Mouse (Mus musculus) thymus, adult 2 months (tissue): ENCODE data around the gene Zfp710.

Source experiments
- CTCF ChIP-seq: fragments of 200-500 bp; IDR thresholded peaks from 2 replicates; pipeline ENCODE4 v1.5.1; 2012; ENCODE audit warnings: mild to moderate bottlenecking, control low read depth, low read length, moderate library complexity, borderline replicate concordance; ENCODE audit not compliant: control insufficient read depth, poor library complexity, insufficient read depth; ENCODE audit errors: extremely low read depth
- POLR2A ChIP-seq: fragments of 200-500 bp; IDR thresholded peaks from 2 replicates; pipeline ENCODE4 v1.6.1; 2012; ENCODE audit warnings: mild to moderate bottlenecking, low read length, control low read depth, moderate library complexity; ENCODE audit not compliant: control insufficient read depth, poor library complexity, insufficient read depth; ENCODE audit errors: extremely low read depth

GRCm38 (mm10) chr7:80013884-80014550, 10.6 kb upstream of the Zfp710 start:
- TF ChIP-seq CTCF (no peak), POLR2A (no peak)
